Mouse (Mus musculus) embryo, embryonic 10 days (tissue): ENCODE measurements around the gene Gtf2f1.
A peak's percentile ranks its signal among the peaks of the same experiment; 100 is the strongest.

Experiments used
- DNase-seq: peaks from one replicate; pipeline ENCODE4 v3.0.0-alpha.2; 2015; ENCODE audit warnings: low spot score

Gene Gtf2f1

GRCm38 (mm10) chr17:57003994-57004393 is 7.1 kb downstream of the Gtf2f1 start:
- DNase-seq = no peak

GRCm38 (mm10) chr17:57001228-57001627 is 9.9 kb downstream of the Gtf2f1 start:
- no peak for DNase-seq

DNA sequence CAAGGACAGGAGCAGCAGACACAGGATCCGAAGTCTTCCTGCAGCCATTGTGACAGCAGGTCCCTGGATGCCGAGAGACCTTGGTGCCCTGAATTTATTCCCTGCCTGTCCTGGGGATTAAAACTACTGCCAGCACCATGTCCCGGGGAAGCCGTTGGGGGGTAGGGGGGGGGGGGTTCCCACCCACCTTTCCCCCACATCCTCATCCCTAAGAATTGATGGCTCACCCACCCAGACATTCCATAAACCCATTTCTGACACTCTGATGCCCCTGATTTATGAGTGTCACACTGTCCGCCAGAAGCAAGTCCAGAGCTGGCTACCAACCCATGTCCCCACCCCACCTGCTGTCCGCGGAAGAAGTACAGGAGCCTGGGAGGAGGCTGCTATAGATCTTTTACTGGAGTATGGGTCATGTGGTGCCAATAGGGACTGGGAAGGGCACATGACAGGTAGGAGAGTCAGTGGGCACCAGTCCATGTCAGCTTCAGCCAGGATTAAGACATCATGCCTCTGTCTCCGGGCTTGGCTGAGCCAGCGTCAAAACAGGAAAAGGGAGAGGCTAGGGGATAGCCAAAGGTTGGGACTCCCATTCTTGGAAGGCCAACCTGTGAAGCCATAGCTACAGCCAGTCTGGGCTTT is 11.0 kb downstream of the Gtf2f1 start, which contains the start of gene Pspn:
Gene Pspn (minus strand): TSS at position 51 of the 642 bp plus-strand sequence.
- DNase-seq = no peak

DNA sequence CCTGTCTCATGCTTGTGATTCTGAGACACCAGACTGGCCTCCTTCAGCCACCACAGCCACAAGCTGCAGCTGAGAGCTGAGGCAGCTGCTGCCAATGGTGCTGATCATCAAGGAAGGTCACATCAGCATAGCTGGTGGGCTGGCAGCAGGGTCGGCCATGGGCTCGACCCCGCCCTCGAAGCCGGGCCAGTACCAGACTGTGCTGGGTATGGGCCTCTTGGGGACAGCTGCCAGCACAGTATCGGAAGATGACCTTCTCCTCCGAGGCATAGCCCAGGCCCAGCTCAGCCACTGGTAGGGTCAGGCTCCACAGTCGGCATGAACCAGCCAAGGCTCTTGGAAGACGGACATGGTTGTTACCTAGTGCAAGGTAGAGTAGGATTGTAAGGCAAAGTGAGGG is 11.7 kb downstream of the Gtf2f1 start:
- no peak for DNase-seq

DNA sequence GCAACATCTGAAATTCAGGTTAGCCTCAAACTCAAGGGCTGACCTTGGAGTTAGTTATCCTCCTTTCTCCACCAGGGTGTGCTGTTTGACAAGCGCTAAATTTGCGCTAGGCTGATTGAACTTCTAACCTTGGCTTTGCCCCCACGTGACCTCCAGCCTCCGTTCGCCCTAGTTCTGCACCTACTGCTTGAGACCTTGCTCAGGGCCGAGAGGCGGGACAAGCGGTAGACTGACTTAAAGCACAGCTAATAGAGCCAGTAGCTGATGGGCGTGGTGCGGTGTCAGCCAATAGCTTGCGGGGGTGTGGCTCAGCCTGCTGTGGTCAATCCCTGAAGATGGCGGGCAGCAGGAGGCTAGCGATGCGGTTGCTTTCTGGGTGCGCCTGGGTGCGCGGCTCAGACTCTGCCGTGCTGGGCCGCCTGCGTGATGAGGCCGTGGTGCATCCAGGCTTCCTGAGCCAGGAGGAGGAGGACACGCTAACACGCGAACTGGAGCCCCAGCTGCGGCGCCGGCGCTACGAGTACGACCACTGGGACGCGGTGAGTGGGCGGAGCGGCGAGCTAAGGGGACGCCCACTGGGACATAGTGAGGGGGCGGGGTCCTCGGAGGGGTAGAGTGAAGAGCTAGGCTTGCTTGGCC is 13.9 kb downstream of the Gtf2f1 start, which contains the start of gene Alkbh7:
Gene Alkbh7 (plus strand): TSS at position 311 of the 639 bp plus-strand sequence.
- peak; percentile 99 for DNase-seq

GRCm38 (mm10) chr17:56996506-56996905 is 14.6 kb downstream of the Gtf2f1 start:
- no peak for DNase-seq

DNA sequence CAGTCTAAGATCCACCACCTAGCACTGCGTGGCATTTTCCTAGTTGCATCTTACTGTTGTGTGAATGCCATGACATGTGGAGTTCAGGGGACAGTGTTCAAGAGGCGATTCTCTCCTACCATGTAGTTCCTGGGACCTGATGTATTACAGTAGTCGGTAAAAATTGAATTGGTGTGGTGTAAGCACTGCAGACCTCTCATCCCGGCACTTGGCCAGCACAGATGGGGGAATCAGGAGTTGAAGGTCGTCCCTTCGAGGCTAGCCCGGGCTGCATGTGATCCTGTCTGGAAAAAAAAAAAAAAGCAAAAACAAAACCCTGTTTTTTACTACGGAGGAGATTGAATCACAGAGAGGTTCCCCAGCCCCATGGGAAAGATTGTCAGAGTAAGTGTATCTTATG is 16.0 kb downstream of the Gtf2f1 start:
- no peak for DNase-seq

DNA sequence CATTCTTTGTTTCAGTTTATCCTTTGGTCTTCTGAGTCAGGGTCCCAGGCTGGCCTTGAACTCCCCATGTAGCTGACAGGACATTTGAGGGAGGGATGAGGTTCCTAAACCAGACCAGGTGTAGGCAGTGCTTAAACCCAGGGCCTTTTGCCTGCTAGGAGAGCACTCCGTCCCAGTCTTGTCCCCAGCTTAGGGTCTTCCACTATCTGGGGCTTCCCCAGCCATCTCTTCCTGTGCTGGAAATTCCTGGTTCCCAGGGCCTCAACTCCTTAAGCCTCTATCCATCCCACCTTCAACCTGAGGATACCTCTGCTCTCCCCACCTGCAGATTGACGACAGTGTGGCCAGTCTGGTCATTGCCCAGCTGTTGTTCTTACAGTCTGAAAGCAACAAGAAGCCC is 20.1 kb downstream of the Gtf2f1 start:
- DNase-seq = no peak

DNA sequence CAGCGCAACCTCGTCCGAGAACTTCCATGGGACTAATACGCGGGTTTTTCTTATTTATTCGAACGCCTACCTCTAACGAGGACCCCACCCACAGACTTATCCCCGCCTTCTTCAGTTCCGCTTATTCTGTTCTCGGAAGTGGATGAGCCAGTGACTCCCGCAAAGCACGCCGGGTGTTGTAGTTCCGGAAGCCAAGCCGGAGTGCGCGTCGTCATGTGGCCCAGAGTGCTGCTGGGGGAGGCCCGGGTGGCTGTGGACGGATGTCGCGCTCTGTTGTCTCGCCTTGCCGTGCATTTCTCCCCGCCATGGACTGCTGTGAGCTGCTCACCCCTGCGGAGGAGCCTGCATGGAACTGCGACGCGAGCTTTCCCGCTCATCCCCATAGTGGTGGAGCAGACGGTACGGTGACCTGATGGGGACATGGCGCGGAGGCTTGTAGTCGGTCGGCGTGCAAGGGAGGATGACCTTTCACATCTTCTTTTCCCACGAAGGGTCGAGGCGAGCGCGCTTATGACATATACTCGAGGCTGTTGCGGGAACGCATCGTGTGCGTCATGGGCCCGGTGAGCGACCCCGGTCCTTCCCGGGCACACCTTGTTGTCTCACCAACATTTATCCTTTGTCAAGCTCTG is 20.9 kb downstream of the Gtf2f1 start, which contains the start of gene Clpp:
Gene Clpp (plus strand): TSS at position 191 of the 632 bp plus-strand sequence.
- peak; percentile 98 for DNase-seq

- peak; percentile 94 for DNase-seq
Measured at GRCm38 (mm10) chr17:56989467-56990114, 21.5 kb downstream of the Gtf2f1 start.

DNA sequence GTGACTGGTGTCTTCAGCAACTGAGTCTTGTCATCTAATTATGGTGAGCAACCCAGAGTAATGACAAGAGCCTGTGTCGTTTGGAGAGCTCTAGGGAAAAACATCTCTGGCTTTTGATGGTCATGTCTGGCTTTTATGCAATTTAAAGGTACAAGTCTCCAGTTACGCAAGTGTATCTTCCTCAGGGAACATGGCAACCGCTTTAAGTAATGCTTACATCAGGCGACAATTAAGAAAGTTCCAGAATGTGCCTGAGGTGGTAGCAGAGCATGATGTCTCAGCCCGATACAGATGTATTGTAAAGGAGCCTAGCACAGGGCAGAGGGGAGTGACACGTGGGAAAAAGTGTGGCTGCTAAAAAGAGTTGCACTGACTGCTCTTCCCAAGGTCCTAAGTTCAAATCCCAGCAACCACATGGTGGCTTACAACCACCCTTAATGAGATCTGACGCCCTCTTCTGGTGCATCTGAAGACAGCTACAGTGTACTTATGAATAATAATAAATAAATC is 22.1 kb downstream of the Gtf2f1 start:
- no peak for DNase-seq

DNA sequence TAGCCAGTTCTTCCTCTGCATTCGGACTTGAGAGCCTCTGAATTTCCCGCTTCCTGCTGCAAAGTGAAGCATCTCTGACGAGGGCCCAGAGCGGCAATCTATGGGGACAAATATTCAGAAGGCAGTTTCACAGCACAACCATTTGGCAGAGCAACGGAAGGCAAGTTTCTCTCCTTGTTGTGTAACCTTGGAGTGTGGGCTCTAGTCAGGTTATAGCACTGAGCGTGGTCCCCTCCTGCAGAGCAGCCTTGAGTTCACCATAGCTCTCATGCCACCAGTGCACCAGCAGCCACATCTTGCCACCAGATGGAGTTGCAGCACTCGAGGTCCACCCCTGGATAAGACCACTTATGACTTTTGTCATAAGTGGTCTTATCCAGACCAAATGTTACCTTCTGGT is 22.6 kb downstream of the Gtf2f1 start:
- no peak for DNase-seq

GRCm38 (mm10) chr17:56986105-56986805 is 24.8 kb downstream of the Gtf2f1 start:
- DNase-seq = no peak

- no peak for DNase-seq
Measured at GRCm38 (mm10) chr17:56985656-56986055, 25.4 kb downstream of the Gtf2f1 start.

DNA sequence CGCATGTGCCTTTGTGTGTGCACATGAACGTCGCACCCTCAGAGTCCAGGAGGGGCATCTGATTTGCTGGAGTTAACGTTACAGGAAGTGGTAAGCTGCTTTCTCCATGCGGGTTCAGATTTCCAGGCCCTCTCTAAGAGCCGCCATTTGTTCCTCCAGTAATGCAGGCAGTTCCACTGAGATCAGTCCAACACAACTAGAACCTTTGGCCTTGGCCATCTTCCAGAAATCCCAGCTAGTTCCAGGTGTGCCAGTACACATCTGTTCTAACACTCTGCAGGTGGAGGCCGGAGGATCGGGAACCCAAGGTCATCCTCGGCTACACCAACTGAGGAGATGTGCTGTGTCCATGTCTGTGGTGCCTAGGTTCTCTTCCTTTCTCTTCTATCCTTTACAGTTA is 26.2 kb downstream of the Gtf2f1 start:
- no peak for DNase-seq

GRCm38 (mm10) chr17:56982013-56982412 is 29.1 kb downstream of the Gtf2f1 start, which contains the start of gene Acer1:
Gene Acer1 (minus strand): TSS chr17:56982126.
- DNase-seq = no peak

DNA sequence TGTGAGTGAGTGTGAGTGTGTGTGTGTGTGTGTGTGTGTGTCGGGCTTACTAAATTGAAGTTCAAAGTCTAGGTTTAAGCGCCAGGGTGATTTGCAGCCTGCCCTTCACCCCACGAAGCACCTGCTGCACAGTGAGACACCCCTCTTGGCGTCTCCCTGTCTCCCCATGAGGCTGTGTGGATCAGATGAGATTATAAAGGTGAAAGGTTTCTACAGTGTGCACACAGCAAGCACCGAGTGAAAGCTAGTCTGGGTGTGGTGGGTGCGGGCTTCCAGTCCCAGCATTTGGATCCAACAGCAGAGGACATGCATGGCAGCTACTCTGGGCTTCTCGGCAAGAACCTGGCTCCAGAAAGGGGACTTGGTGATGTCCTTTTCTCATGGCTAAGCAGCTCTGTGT is 30.0 kb downstream of the Gtf2f1 start:
- no peak for DNase-seq

DNA sequence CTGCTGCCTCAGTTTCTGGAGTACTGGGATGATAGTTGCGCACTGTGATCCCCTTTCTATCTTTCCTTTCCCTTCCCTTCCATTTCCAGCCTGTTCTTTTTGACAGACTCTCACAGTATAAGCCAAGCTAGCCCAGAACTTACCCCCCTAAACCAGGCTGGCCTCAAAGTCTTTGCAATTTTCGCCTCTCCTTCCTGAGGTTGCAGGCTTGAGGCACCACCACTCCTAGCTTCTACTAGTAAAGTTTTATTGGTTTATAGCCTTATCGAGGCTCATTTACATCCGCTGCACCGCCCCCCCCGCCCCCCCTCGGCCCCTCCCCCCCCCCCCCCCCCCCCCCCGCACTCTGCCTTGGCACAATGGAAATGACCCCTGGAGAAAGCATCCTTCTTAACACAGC is 31.6 kb downstream of the Gtf2f1 start:
- DNase-seq = no peak

- no peak for DNase-seq
Measured at GRCm38 (mm10) chr17:56976531-56977390, 34.3 kb downstream of the Gtf2f1 start.

DNA sequence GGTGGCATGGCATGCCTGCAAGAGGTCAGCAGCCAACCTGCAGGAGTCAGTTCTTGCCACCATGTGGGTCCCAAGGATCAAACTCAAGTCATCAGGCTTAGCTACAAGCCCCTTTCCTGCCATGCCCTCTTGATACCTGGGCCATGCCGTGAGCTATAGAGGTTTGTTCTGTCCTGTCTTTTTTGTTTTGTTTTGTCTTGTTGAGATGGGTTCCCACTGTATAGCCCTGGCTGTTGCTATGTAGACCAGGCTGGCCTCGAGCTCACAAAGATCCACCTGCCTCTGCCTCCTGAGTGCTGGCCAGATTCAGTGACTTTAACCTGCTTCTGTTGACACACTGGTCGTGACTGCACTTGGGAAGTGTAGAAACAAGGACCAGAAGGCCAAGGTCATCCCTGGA is 35.7 kb downstream of the Gtf2f1 start:
- DNase-seq = no peak
